Mouse (Mus musculus): Measurements from ENCODE around the gene Mrpl23.

DNA sequence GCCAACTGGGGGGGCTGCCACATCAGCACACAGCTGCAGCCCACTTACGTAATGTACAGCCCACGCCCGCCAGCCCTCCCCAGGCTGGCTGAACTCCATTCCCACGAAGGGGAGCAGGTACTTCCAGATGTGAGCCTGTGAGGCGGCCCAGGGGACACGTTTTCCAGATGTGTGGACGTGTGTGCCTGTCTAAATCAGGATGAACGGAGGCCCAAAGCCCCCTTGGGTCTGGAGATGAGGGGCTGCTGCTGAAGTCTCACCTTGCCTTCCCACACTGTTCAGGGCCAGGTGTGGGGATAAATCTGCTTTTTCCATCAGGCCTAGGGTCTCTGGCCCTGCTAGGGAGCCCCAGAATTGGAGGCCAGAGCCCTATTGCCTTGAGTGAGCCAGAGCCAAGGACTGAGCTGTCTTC, 45.7 kb upstream of the Mrpl23 start:
- TF ChIP-seq POLR2A (IDR thresholded peaks at IDR 0.05; ENCODE audit: borderline replicate concordance, extremely low read depth, insufficient read depth, insufficient read length, poor library complexity, severe bottlenecking) (no peak), CTCF (IDR thresholded peaks at IDR 0.05; ENCODE audit: borderline replicate concordance, extremely low read depth, insufficient read depth, insufficient read length) (no peak)

Data from brain, embryonic 14.5 days (tissue).